Comparison of ENCODE assay signal across 8 mouse cellular contexts in genomic region chr14:74948426-74949240, GRCm38 (mm10). TPM values are rescaled to one million over a fixed set of nuclear protein-coding genes. Genes with fewer than 3 reads are reported as not detected.
DNase-seq lines count a peak whose midpoint lies in the region; ATAC-seq and TF ChIP-seq lines count a peak whose summit lies in the region.

No protein-coding gene starts in this region.

- 0 out of 2 replicates have a peak, but pooled peaks have one; percentile 16 for ATAC-seq in embryonic facial prominence, embryonic 11.5 days (replicated peaks; ENCODE audit: insufficient number of reproducible peaks, low FRiP score, low TSS enrichment, low read depth)
- ATAC-seq in limb, embryonic 15.5 days (ENCODE audit: insufficient number of reproducible peaks, low FRiP score, low TSS enrichment, low read depth): no peak
- no peak for ATAC-seq in midbrain, embryonic 16.5 days
- ATAC-seq in stomach, embryonic 15.5 days (ENCODE audit: insufficient read depth, low FRiP score, low read depth): 0 out of 2 replicates have a peak, but pooled peaks have one; percentile 15

- H3K9me3 ChIP-seq in embryonic facial prominence, embryonic 11.5 days (replicated peaks; ENCODE audit: control insufficient read depth, low read length): no peaks in the 10 kb centered on the region
- no peaks in the 10 kb centered on the region for H3K9me3 ChIP-seq in limb, embryonic 15.5 days
- H3K9me3 ChIP-seq in midbrain, embryonic 16.5 days (replicated peaks; ENCODE audit: control insufficient read depth, low read length, poor library complexity, severe bottlenecking): no peaks in the 10 kb centered on the region
- no peaks in the 10 kb centered on the region for H3K9me3 ChIP-seq in stomach, embryonic 15.5 days

- TF ChIP-seq EP300 in heart, adult 2 months (IDR thresholded peaks at IDR 0.05; ENCODE audit: insufficient read depth, low read depth, low read length): 0 out of 2 replicates have a peak, but pooled peaks have one; percentile 66

- no peak overlapping the region; the same call in 1 of the 2 replicates for H3K4me3 ChIP-seq in embryonic facial prominence, embryonic 11.5 days (ENCODE audit: low read depth, low read length)
- H3K4me3 ChIP-seq in heart, adult 2 months: no peak overlapping the region; the same call in 1 of the 2 replicates
- peak overlapping the region; percentile 90 for H3K4me3 ChIP-seq in limb, embryonic 15.5 days
- H3K4me3 ChIP-seq in midbrain, embryonic 16.5 days (ENCODE audit: low read depth, low read length): peak overlapping the region; percentile 98
- peak overlapping the region; percentile 81; the same call in 1 of the 2 replicates for H3K4me3 ChIP-seq in stomach, embryonic 15.5 days (replicated peaks)

- DNase-seq in urinary bladder, adult 2 months (ENCODE audit: low spot score): peak; percentile 38
- DNase-seq in urinary bladder, postnatal 10 days (ENCODE audit: low spot score): no peak
- DNase-seq in embryonic facial prominence, embryonic 11.5 days (ENCODE audit: low spot score): peak; percentile 74
- peak; percentile 67 to 77 for DNase-seq in heart, adult 2 months
- DNase-seq in kidney, adult 8-10 months: peak; percentile 59 to 72

- WGBS in embryonic facial prominence, embryonic 11.5 days: 52% methylated on average over 14 of the region's 14 CpGs
- 42% methylated on average over 14 of the region's 14 CpGs for WGBS in heart, adult 2 months
- 46% methylated on average over 14 of the region's 14 CpGs for WGBS in limb, embryonic 15.5 days
- 55% methylated on average over 14 of the region's 14 CpGs for WGBS in midbrain, embryonic 16.5 days
- 38% methylated on average over 14 of the region's 14 CpGs for WGBS in stomach, embryonic 15.5 days

- no peak for TF ChIP-seq POLR2A in heart, adult 2 months (IDR thresholded peaks at IDR 0.05; ENCODE audit: insufficient read depth, low read depth, low read length)

- H3K27me3 ChIP-seq in embryonic facial prominence, embryonic 11.5 days (ENCODE audit: control insufficient read depth, insufficient read depth, low read length): no peaks in the 10 kb centered on the region
- no peaks in the 10 kb centered on the region for H3K27me3 ChIP-seq in heart, adult 2 months (ENCODE audit: control insufficient read depth, insufficient read depth, low read length)
- no peaks in the 10 kb centered on the region for H3K27me3 ChIP-seq in limb, embryonic 15.5 days
- H3K27me3 ChIP-seq in midbrain, embryonic 16.5 days (ENCODE audit: control insufficient read depth, insufficient read depth, low read depth, low read length): no peaks in the 10 kb centered on the region
- H3K27me3 ChIP-seq in stomach, embryonic 15.5 days (replicated peaks): no peaks in the 10 kb centered on the region

- H3K27ac ChIP-seq in embryonic facial prominence, embryonic 11.5 days (replicated peaks; ENCODE audit: low read depth, low read length): no peak overlapping the region
- H3K27ac ChIP-seq in heart, adult 2 months: peak overlapping the region; percentile 96; the same call in 1 of the 2 replicates
- peak overlapping the region; percentile 94; the same call in 1 of the 2 replicates for H3K27ac ChIP-seq in limb, embryonic 15.5 days
- no peak overlapping the region for H3K27ac ChIP-seq in midbrain, embryonic 16.5 days (ENCODE audit: low read length)
- peak overlapping the region; percentile 92; the same call in 1 of the 2 replicates for H3K27ac ChIP-seq in stomach, embryonic 15.5 days

- H3K36me3 ChIP-seq in embryonic facial prominence, embryonic 11.5 days (replicated peaks; ENCODE audit: control insufficient read depth, insufficient read depth, low read depth, low read length): no peaks in the 10 kb centered on the region
- peaks cover 2% of the 10 kb centered on the region for H3K36me3 ChIP-seq in heart, adult 2 months (ENCODE audit: control insufficient read depth, insufficient read depth, low read length)
- H3K36me3 ChIP-seq in limb, embryonic 15.5 days: no peaks in the 10 kb centered on the region
- no peaks in the 10 kb centered on the region for H3K36me3 ChIP-seq in midbrain, embryonic 16.5 days (ENCODE audit: control insufficient read depth, insufficient read depth, low read length)
- no peaks in the 10 kb centered on the region for H3K36me3 ChIP-seq in stomach, embryonic 15.5 days

- peak; percentile 94 for TF ChIP-seq CTCF in heart, adult 2 months (IDR thresholded peaks at IDR 0.05)

- no peak overlapping the region for H3K9ac ChIP-seq in embryonic facial prominence, embryonic 11.5 days (replicated peaks; ENCODE audit: low read length)
- no peak overlapping the region for H3K9ac ChIP-seq in heart, adult 2 months (ENCODE audit: low read depth, low read length)
- no peak overlapping the region for H3K9ac ChIP-seq in limb, embryonic 15.5 days
- H3K9ac ChIP-seq in midbrain, embryonic 16.5 days (ENCODE audit: low read depth, low read length): 0 out of 2 replicates have a peak overlapping the region, but pooled peaks have one; percentile 6
- no peak overlapping the region for H3K9ac ChIP-seq in stomach, embryonic 15.5 days

- 0 out of 2 replicates have a peak, but pooled peaks cover 2% of the 10 kb centered on the region for H3K4me1 ChIP-seq in embryonic facial prominence, embryonic 11.5 days (ENCODE audit: control insufficient read depth, insufficient read depth, low read length)
- H3K4me1 ChIP-seq in heart, adult 2 months (ENCODE audit: control insufficient read depth, insufficient read depth, low read length): peaks cover 13% of the 10 kb centered on the region
- peaks cover 26% of the 10 kb centered on the region for H3K4me1 ChIP-seq in limb, embryonic 15.5 days
- H3K4me1 ChIP-seq in midbrain, embryonic 16.5 days (ENCODE audit: control insufficient read depth, insufficient read depth, low read length): peaks cover 29% of the 10 kb centered on the region
- H3K4me1 ChIP-seq in stomach, embryonic 15.5 days: peaks cover 20% of the 10 kb centered on the region; the same call in 1 of the 2 replicates

- no peaks in the 10 kb centered on the region for H3K79me2 ChIP-seq in heart, adult 2 months (replicated peaks; ENCODE audit: control insufficient read depth, insufficient read depth, low read length)

- intact Hi-C loops in heart, adult 2 months (cut with DNase I): loop anchor here (1.0 to 5.0 kb wide), 6 partner anchors 42 to 184 kb away; no protein-coding TSS in a partner anchor

- H3K4me2 ChIP-seq in embryonic facial prominence, embryonic 11.5 days (ENCODE audit: low read depth, low read length): no peak overlapping the region
- H3K4me2 ChIP-seq in limb, embryonic 15.5 days: peak overlapping the region; percentile 67
- H3K4me2 ChIP-seq in midbrain, embryonic 16.5 days (ENCODE audit: low read length): peak overlapping the region; percentile 92
- H3K4me2 ChIP-seq in stomach, embryonic 15.5 days: peak overlapping the region; percentile 86

RNA-seq across cellular contexts. Expression of gene Lrch1, which starts 1.0 kb away (rescaled TPM):
- 23.0 and 27.0 TPM in 2 replicates for polyA plus RNA-seq in urinary bladder, adult 2 months (2012; rRNA removed)
- 10.1 and 10.4 TPM in 2 replicates for polyA plus RNA-seq in embryonic facial prominence, embryonic 11.5 days (2014; fragmentation: Nextera tagmentation; extraction: Ambion mirVana)
- total RNA-seq in heart, adult 2 months (2021): 10 to 100 TPM; 14.8 to 17.1 TPM
- polyA plus RNA-seq in heart, adult 2 months (2012; rRNA removed): 7.5 and 10.7 TPM in 2 replicates
- polyA plus RNA-seq in limb, embryonic 15.5 days (2015; fragmentation: Nextera tagmentation; extraction: Ambion mirVana): 14.3 and 14.6 TPM in 2 replicates
- 19.7 and 19.9 TPM in 2 replicates for polyA plus RNA-seq in midbrain, embryonic 16.5 days (2015; fragmentation: Nextera tagmentation; extraction: Ambion mirVana)
- 12.4 and 13.9 TPM in 2 replicates for polyA plus RNA-seq in stomach, embryonic 15.5 days (2015; fragmentation: Nextera tagmentation; extraction: Ambion mirVana)

Comparison
In these comparisons a context has a peak if more than half of its experiments do, and no peak if none do; other contexts are left out.
1. ATAC-seq: peak in embryonic facial prominence, embryonic 11.5 days (single experiment) and stomach, embryonic 15.5 days (single experiment); none in limb, embryonic 15.5 days (single experiment) and midbrain, embryonic 16.5 days (single experiment).
2. H3K27ac ChIP-seq: peak in heart, adult 2 months (single experiment), limb, embryonic 15.5 days (single experiment) and stomach, embryonic 15.5 days (single experiment); none in embryonic facial prominence, embryonic 11.5 days (single experiment) and midbrain, embryonic 16.5 days (single experiment).
3. H3K4me3 ChIP-seq: peak in limb, embryonic 15.5 days (single experiment), midbrain, embryonic 16.5 days (single experiment) and stomach, embryonic 15.5 days (single experiment); none in embryonic facial prominence, embryonic 11.5 days (single experiment) and heart, adult 2 months (single experiment).